Mouse (Mus musculus): ENCODE results near the gene Nr1d1.

Gene Nr1d1

DNA sequence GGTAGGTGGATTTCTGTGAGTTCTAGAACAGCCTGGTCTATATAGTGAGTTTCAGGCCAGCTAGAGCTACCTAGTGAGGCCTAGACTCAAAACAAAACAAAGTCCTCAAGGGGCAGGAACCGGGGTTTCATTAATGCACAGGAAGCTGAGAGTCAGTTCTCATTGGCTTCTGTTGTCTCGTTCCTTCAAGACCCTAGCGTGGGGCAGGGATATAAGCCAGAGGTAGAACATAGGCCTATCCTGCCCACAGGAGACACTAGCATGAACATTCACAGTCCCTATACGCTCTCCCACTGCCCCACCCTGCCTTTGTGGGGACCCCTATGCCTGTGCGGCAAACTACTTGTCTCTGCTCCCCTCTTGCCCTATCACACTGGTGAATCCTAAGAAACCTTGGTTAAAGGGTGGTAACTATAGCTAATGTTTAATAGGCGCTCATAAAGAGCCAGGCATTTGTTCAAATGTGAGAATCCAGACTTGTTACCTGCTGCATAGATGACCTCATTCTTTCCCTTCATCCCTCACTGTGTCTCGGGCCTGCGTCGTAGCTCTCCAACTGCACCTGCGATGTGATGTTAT lies 22.5 kb downstream of the Nr1d1 start:
- DNase-seq (ENCODE audit: low read depth, low spot score): no peak

DNA sequence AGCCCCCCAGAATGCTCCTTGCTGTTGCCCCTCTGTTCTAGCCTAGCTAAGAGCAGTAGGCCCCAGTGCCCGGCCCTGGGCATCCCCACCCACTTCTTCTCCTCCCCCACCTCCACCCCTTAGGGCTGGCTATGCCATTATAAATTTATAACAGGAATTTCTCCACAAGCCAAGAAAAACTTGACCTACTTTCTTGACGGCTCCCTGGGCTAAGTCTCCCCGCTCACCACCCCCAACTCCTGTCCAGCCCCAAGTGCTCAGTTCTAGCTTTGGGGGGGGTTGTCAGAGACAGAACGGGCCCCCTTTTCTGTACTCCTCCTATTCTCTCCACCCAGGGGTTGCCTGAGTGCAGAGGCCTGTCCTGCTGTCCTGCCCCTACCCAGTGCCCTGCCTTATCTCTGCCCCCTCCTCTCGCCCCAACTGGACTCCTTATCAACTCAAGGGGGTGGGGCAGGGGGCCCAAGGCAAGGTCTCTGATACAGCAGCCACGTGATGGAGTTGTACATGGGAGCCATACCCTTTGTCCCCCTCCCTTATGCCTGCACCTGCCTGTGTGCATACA lies 23.8 kb downstream of the Nr1d1 start:
- no peak for DNase-seq (ENCODE audit: low read depth, low spot score)

DNA sequence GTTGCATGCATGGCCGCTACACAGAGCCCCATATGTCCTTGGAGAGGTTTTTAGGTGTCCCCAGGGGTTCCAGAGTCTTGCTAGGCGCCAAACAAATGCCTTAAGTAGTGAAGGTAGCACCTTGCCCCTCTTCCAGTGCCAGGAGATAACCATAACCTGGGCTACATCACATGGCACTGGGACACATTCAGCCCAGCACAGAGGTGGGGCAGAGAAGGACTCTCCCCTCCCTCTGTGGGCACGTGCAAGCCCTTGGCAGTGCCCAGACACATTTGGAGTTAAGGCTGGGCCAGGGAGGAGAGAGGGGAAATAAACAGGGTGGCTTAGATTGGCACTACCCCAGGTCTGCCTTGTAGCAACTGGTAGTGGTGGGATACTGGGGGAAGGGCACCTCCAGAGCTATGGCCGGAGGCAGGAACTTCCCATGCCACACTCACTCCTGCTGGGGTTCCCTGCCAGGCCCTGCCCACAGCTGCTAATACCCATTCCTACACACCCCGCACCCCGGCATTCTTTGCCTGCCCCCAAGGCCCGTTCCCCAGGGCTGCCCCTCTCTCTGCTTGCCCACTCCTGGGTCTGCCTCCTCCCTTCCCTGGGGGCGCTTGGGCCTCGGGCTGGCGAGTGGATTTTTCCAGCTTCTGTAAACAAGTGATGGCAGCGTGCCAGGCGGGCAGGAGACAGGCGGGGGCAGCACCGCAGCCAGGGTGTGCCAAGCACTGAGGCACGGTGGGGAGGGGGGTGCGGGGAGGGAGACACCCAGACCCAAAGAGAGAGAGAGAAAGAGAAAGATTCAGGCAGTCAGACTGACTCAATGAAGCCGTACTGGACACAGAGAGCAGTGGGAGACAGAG lies 24.6 kb downstream of the Nr1d1 start:
- DNase-seq (ENCODE audit: low read depth, low spot score): no peak

DNA sequence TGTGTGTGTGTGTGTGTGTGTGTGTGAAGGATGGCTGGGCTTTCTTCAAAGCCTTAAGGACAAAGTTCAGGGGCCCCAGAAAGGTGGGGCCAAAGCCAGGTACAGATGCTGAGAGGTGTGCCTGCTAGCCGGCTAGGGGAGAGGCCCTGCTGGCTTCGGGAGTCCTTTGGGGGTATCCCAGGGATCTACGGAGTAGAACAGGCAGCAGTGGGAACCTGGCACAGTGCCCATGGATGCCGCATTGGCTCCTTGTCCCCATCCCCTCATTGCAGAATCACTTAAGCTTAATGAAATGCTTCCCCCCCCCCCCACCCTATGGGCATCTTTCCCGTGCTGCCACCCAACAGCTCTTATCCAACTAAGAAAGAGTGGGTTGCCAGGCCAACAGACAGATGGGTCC lies 25.4 kb downstream of the Nr1d1 start:
- no peak for DNase-seq (ENCODE audit: low read depth, low spot score)

DNA sequence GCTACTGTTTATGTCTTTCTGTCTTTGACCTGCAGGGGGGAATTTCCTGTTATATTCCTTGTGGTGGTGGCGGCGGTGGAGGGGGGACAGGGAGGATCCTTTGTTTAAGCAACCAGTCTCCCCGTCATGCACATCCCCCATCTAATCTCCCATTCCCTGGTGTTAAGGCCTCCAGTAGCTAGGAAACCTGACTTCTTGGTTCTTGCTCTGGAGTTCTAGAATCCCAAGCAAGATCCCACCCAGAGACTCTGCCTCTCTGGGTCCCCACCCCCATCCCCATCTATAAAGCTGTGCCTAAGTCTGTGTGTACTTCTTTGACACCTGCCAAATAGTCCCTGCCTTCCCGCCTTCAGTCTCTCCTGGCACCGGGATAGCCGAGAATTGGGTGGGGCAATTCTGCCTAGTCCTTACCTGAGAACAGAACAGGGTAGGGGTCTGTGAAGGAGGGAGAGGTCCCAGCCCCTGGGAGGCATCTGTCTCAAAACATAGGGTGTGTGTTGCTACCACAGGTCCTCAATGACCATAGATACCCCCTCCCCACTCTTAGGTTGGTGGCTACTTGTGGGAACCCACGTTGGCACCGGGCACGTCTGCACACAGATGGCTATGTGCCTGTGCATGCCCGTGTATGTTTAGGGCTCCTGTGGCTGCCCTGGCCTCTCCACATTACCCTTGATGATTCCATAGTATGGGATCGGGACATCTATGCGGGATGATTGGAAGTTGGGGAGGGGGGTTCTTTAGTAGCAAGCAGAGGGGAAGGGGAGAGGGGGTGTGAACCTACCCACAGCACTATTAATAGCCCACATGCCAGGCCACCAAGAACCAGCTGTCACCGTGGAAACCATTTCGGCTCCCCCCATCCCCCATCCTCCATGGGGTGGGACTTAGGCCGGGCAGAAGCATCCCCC lies 26.4 kb downstream of the Nr1d1 start:
- DNase-seq (ENCODE audit: low read depth, low spot score): no peak

DNA sequence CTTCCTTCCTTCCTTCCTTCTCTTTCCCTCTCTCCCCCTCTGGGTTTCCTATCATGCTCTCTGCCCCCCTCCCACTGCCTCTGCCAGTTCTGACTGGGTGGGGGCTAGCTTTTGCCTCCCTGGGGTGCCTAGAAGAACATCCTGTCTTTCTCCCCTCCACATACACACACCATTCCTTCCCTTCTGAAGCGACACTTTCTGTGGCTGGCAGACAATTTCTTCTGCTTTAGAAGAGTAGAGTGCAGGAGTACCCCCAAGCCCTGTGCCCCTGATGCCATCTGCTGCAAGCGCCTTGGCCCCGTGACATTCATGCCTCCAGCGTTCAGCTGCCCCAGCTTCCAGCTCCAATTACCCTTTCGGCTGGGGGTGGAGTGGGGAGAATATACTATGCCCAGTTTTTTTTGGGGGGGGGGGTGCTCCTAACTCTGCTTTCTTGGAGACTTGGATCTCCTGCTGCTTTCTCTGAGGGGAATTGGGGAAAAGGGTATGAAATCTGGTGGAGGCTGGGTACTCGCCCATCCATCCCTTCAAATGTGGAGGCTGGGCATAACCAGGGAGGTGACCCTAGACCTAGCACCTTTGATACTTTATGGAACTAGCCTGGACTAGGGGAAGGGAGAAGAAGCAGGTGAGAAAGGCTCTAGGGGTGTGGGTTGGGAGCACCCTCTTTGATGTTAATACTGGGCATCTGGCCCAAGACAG lies 27.2 kb downstream of the Nr1d1 start:
- DNase-seq (ENCODE audit: low read depth, low spot score): no peak

DNA sequence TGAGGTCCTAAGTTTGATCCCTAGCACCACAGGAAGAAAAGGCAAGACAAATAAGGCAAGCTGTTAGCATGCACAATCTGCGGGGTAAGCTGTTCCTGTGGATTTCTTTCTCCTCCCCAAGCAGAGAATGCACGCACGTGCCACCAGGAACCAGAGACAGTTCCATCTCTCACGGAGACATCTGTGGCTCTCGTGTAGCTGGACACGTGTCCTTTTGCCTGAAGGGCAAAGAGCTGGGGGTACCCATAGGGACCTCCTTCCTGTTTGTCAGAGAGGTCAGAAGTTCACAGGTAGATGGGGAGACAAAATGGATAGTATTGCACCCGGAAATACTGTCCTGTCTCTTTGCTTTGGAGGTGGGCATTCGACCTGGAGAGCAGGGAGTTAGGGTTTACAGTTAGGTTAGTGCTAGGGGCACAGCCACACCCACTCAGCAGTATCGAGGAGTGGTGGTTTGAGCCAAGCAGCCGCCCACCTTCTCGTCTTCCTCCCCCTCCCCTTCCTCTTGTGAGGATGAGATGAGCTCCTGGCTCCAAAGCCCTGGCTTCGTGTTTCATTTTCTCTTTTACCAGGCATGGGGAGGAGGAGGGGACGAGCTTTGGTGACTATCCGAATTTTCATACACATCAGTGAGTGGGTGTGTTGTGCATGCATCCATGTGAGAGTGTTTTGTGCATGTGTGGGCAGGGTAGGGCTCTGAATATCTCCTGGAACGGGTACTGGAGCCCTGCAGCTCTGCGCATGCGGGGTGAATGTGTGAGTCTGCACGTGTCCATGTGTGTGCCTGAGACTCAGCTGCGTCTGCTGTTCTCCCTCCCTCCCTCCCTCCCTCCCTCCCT lies 28.1 kb downstream of the Nr1d1 start:
- DNase-seq (ENCODE audit: low read depth, low spot score): no peak

DNA sequence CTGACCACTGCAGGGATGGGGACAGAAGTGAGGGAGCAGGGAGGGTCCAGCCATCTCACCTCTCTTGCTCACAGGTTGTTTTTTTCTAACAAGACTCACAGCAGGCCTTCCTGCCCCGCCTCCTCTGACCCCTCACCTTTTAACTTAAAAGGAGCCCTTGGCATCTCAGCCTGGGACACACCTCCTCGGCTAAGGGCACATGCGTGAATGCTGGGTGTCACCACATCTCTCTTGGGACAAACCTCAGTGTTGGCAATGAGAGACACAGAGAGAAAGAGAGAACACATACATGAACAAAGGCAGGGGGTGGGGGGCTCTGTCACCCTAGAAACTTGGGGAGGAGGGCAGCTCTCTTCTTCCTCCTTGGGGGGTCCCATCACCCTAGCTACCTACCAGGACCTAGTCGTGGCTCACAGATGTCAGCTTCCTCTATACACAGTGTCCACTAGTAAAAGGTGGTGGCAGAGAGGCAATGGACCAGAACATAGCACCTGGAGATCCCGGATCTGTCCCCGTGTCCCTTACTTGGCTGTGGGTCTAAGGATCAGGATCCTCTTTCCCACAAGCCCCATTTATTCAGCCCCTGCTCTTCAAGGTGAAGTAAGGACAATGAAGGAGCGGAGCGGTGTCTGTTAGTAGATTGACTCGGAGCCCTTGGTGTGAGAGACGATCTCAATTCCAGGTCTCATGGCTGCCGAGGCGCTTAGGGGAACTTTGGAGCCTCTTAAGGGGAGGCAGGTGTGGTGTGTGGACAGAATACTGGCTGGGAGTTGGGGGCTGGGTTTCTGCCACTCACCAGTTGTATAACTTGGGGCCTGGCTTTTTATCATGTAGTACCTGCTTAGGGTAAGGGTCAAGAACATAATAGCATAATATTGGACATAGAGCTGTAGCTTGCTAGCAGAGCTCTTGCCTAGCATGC lies 28.9 kb downstream of the Nr1d1 start:
- no peak for DNase-seq (ENCODE audit: low read depth, low spot score)

DNA sequence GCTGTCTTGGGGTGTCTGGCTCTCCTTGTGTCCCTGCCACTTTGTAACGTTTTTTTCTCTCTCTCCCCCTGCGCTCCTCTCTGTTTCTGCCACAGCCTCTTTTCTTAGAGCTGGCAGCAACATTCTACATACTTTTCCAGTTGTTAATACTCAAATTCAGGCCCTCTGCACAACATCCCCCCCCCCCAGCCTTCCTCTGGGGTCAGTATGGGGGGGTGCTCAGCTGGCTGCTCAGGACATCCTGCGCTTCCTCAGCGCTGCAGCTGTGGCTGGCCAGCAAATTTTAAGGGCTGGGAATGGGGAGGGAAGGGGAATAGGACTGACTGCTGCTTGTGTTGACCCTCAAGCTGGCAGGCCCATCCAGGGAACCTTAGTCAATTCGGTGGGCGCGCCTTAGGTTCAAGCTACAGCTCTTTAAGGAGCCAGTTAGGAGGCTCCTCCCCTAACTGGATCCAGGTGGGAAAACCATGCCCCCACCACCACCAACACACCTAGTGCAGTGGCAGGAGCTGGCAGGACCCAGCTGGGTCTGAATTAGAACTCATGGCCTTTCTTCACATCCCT lies 30.6 kb downstream of the Nr1d1 start:
- DNase-seq (ENCODE audit: low read depth, low spot score): no peak

DNA sequence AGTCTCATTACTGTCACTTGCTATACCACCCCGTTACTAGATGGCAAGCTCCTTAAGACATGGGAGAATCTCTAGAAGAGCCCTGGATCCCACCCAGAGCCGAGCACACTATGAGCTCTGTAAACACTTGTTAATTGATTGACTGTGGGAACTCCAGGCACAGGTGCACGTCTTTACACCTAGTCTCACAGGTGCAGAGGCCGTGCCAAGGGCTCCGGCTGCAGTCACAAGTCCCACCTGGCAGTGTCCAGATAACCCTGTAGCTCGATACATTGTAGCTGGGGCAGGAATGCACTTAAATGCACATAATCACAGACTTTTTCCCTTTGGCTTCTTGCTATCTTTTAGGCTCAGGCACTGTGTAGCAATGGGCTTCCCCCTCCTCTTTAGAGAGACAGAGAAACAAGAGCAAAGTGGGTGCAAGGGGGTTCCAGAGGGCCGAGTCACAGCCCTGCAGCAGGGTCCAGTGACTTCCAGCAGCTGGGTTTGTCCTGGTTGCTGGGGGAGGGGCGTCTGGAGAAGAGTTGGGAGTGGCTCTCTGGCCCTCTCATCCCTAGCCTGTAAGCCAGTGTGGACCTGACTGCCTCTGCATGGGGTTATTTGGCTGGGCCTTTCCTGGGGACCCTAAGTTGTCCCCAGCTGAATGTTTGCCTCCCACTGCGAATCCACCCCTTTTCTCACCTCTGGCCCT lies 31.3 kb downstream of the Nr1d1 start:
- DNase-seq (ENCODE audit: low read depth, low spot score): no peak

DNA sequence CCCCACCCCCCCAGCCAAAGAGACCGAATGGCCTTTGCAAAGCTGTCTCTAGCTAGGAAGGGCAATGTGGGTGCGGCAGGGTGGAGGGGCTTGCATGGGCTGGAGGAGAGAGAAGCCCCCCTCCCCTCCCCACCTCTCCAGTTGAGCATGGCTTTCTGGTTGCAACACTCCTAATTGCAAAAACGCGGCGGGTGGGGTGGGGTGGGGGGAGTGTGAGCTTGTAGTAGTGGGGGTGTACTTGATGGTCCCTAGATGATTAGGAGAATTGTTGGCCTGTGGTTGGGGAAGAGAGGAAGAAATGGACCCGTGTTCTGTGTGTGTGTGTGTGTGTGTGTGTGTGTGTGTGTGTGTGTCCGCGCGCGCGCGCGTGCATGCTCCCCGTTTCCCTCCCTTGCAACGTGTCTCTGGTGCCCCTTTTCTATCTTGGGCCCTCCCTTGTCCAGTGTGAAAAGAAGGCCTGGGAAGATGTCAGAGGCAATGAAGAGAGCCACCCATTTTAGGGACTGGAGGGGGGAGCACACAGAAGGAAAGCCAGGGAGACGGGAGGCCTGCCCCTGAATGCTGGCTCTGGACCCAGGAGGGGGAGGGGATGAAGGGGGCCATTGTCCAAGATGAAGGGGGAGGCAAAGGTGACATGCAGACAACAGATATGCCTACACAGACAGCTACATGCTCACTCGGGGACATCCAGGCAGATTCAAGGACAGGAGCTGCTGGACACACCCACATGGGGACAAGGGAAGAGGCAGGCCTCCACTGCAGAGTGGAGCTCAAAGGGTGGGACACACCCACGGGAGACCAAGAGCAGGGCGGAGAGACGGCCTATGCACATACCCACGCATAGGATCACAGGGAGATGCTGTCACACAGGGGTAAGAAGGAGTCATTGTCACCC lies 32.5 kb downstream of the Nr1d1 start:
- DNase-seq (ENCODE audit: low read depth, low spot score): no peak

DNA sequence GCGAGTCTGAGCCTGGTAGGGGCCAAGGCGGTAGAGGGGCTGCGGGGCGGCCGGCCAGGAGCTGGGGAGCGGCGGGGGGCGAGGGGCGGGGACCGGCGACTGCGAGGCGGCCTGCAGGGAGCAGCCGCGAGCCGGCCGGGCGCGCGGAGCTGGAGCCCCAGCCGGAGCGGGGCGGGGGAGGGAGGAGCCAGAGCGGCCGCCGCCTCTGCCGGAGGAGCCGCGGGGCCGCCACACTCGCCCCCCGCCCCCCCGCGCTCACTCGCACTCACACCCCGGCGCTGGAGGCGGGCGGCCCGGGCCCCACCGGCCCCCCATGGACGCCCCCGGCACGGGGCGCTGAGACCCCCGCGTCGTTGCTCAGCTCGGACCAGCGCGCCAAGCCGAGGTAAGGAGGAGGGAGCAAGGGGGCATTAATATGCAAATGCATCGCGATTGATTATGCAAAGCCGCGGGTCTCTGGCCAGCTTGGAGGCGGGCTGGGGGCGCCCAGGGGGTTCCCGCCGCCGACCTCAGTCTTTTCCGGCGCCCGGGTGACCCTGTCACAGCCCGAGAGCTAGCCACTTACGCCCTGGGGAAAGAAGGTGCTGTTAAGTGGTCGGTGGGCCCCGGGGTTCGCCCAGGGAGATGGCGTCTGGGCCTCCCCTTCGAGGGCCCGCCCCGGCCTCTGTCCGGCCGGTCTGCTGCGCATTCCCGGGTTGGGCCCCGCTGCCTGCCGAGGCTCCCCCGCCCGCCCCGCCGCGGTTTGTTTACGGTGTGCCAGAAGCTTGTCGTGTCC lies 33.3 kb downstream of the Nr1d1 start:
- no peak for DNase-seq (ENCODE audit: low read depth, low spot score)

DNA sequence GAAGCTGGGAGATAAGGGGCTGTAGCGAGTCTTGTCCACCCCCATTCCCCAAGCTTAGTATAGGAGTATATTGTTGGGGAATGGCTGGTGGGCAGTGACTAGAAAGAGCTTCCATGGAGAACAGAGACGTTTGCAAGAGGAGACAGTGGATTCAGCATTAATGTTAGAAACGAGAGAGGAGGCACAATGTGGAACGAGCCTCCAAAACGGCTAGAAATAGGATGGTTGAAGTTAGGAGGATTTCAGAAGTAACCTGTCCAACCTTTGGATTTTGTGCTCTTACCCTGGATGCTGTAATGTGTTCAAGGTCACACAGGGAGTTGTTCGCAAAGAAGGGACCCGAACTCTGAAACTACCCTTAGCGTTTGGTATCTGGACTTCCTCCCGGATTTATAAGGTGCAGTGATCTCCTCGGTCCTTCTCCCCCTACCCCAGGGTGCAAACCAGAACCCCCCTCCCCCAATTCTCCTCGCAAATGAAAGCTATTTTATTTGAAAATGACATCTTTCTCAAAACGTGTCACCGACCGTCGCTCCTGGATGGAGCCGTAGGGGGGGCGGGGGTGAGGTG lies 34.0 kb downstream of the Nr1d1 start:
- no peak for DNase-seq (ENCODE audit: low read depth, low spot score)

DNA sequence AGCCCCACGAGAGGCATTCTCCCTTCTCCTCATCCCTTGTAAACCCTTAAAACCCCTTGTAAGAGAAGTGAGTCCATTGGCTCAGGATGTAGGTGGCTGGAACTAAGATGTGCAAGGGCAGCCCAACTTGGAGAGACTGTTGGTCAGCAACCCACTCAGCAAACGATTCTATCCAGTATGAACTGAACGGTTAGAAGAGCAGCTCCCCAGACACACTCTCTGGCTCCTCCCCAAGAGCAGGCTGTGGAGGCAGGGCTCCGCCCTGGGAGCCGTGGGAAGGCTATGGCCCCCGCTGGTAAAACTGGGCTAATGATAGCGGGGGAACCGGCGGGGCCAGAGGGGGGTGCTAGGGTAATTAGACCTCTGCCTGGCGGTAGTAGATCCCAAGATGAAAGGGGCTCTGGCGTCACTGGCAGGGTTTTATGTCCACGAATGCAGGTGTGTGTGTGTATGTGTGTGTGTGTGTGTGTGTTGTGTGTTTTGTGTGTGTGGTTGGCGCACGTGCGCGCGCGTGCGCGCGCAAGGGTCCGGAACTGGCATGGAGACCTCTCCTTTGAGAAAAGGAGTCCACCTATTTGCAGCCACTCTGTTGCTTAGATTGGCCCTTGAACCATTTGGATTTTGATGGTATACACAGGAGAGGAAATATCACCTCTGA lies 34.6 kb downstream of the Nr1d1 start, which contains the start of gene Thra:
Gene Thra, plus strand, starts transcription at position 246 of the 658 bp plus-strand sequence.
- no peak for DNase-seq (ENCODE audit: low read depth, low spot score)

DNA sequence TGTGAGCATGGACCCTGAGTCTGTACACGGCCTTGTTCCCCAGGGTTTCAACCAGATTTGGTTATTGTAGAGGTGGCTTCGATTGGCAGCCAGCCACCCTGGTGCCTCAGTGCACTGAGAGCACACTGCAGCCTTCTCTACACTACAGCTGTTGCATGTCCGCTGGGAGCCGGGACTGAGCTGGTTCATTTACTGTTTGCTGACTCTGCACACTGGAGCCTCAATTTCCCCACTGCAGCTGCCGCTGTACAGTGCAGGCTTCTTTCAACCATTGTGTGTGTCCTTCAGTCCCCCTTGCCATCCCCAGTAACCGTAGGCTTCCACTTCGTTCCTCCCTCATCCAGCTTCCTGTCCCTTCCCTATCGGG lies 35.1 kb downstream of the Nr1d1 start:
- DNase-seq (ENCODE audit: low read depth, low spot score): no peak

DNA sequence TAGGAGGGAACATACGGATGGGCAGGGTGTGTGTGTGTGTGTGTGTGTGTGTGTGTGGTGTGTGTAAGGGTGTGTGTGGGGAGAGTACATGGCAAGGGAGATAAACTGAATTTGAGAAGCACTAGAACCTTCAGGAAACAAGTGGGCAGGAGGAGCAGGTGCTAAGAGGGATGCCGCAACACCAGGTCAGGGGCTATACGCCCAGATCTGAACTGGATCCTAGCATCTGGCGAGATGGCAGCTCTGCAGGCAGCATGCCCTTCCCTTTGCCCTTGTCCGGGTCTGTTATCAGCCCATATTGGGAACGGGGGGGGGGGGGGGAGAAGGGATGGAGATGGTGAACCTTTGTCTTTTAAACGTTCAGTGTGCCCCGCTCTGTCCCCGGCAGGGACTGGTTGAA lies 36.2 kb downstream of the Nr1d1 start:
- DNase-seq (ENCODE audit: low read depth, low spot score): no peak
